Mouse (Mus musculus) heart, postnatal 36 days (tissue): ENCODE results near the gene Maml3. TPM values are rescaled to one million over a fixed set of nuclear protein-coding genes. Genes with fewer than 3 reads are reported as not detected.

Source experiments
- DNase-seq, 2 experiments: peaks; one replicate each; pipeline ENCODE4 v3.0.0; 2021 to 2022
- intact Hi-C: fragments of 180-260 bp; cut with DNase I; formaldehyde crosslinking; loops from one replicate; pipeline ENCODE4 v1.15.1; 2025
- total RNA-seq, 2 experiments: library from RNA; stranded (reverse); gene quantifications; 2 replicates each; pipeline ENCODE4 v1.2.3; 2021

Maml3 gene
- total RNA-seq, 2 experiments from 2014 or later: 1.8 to 5.0 TPM

DNA sequence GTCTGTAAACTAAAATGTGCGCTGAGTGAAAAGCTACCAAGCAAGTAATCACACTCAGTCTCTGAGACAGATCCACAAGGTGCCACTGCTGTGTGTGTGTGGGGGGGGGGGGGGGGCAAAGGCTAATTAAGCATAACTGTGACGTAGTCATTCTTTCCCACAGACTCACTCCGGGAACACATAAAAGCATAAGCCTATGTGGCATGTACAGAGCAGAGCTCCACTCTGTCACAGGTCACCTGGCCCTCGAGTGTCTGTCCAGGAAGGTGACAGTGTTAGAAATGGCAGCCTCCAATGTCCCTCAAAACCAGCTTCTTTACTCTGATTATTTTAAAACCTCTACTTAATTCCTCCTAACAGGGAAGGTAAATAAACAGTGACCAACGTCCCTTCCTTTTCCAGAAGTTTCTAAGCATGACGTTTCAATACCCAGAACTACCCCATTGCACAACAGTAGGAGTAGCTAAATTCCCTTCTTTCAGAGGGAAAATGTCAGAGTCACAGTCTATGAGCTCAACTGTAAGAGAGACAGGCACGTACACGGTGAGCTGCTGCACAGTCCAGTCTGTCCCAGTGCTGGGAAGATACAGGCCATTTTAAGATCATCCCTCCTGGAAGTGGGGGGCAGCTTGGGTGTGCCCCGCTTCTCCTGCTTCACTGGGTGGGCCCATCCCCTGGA is 93.7 kb downstream of the Maml3 start:
- DNase-seq: no peak
- intact Hi-C loops: no loop called here

DNA sequence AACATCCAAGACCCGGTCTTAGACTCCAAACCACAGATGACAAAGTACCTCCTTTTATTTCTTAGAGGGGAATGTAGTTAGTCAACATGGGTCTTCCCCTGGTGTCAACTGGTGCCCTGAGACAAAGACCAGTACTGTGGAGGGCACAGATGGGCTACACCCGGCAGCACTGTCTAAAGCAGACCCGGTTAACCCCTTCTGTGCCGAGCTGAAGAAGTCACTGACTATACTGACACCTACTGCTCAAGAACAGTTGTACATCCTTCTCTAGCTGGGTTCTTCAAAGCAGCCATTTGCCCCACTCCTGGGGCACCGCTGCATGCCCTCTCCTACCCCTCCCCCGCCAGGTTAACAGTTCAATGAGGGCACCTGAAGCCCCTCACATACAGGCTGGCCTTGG is 95.6 kb downstream of the Maml3 start:
- intact Hi-C loops: loop anchor here (5.0 kb wide), 1 partner anchor 307 kb away; no protein-coding TSS in a partner anchor
- DNase-seq: no peak

DNA sequence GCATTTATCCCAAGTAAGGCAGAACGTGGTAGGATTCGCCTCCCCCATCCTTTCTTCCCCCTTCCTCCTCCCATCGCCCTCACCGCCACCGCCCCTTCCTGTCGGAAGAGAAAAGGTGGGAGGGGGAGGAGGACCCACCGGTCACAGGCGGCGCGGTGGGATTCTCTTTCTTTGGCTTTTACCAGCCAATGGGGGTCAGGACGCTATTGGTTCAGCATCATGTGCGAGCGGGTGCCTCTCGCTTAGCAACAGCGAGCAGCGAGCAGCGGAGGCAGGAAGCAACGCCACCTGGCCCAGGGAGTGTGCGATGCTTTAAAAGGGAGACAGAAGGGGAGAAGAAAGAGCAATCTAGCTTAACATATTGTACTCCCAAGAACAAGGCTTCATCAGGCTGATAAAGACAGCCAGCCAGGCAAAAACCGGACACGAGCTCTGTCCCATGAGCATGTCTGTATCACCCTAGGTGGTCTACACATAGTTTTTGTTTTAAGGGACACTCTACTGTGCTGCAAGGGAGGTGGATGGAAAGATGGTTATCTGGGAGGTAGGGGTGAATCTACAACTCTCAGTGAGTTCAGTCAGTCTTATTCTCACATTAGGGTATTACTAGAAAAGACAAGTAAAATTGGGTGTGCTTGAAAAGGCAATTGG is 97.1 kb downstream of the Maml3 start:
- intact Hi-C loops: loop anchor here (5.0 kb wide), 1 partner anchor 305 kb away; no protein-coding TSS in a partner anchor
- peak; percentile 25 to 39 for DNase-seq

DNA sequence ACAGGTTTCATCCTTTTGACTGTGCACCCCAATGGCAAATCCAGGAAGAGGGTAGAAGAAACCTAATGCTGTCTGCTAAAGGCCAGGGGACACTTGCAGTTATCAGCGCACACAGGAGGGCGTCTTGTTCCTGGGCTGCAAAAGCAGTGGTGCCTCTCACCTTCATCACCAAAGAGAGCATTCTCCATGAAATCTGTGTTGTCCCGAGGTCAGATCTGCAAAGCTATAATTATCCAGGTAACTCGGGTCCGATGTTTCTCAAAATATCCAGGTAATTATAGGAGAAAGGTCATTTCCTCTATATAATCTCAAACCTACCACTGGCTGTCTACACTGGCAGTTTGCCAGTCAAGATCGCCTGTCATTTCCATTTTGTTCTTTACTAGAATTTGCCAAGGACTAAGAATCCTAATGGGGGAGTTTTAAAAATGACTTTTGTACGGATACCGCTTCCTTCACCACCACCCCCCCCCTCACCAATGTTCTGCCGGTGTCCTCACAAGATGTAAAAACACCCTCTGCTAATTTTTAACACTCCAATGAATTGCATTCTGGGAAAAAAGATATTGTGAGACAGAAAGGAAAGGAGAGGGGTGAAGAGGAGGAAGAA is 98.0 kb downstream of the Maml3 start:
- no peak for DNase-seq
- intact Hi-C loops: loop anchor here (5.0 kb wide), 1 partner anchor 305 kb away; no protein-coding TSS in a partner anchor

DNA sequence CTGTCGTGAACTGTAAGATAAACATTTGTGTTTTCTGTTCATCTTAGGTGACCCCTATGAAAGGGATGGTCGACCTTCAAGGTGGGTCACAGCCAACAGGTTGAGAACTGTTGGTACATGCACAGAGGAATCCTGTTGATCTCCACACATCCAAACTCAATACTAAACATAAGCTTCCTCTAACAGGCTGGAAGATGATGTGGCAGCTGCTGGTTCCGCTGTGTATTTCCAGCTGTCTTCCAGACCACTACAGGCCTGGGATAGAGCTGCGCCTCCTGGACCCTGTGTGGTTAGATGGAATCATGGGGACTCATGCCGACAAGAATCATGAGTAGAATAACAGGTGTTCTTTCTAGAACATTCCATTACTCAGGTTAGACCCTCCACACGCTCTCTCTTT is 101.2 kb downstream of the Maml3 start:
- DNase-seq: no peak
- intact Hi-C loops: loop anchor here (2.0 kb wide), 1 partner anchor 193 kb away; no protein-coding TSS in a partner anchor

DNA sequence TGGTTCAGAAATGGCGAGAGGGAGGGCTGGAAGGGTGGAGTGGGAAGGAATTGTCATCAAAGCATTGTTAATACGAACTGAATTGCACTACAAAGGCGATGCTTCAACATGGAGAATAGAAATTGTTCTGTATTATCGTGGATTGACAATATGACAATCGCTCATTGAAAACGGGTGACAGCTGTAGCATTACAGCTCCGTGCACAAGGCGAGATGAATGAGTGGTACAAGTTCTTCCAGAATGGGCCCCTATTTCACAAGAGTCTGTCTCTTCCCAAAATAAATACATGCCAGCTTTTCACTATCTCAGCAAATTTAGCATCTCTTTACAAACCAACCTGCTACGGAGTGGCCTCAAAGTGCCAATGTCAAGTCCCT is 103.4 kb downstream of the Maml3 start:
- no peak for DNase-seq
- intact Hi-C loops: loop anchor here (2.0 kb wide), 1 partner anchor 45 kb away; no protein-coding TSS in a partner anchor

DNA sequence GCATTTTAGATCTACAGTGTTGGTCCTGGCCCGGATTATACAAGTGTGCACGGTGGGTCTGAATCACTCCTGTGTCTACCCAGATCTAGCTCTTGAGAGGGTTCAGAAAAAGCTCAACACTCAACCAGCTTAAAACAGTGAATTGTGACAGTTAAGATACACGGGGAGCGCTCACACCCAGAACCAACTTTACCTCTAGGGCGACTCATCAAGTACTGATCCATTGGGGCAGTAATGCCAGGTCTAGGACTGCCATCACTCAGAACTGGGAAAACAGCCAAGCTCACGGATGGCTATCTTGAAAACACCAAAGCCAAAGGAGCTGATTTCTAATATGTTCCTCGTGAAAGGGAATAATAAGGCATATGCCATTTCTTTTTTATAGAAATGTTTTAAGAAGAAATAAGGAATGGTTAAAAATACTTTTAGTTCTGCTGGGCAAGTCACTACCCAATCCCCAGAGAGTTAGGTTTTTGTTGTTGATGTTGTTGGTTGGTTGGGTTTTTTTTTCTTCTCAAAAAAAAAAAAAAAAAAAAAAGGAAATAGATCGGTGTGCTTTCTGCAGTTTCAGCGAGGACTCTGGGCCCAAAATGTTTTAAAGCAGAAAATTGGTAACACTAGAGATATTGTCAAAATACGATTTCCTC is 103.9 kb downstream of the Maml3 start:
- intact Hi-C loops: loop anchor here (2.0 kb wide), 1 partner anchor 46 kb away; no protein-coding TSS in a partner anchor
- no peak for DNase-seq

DNA sequence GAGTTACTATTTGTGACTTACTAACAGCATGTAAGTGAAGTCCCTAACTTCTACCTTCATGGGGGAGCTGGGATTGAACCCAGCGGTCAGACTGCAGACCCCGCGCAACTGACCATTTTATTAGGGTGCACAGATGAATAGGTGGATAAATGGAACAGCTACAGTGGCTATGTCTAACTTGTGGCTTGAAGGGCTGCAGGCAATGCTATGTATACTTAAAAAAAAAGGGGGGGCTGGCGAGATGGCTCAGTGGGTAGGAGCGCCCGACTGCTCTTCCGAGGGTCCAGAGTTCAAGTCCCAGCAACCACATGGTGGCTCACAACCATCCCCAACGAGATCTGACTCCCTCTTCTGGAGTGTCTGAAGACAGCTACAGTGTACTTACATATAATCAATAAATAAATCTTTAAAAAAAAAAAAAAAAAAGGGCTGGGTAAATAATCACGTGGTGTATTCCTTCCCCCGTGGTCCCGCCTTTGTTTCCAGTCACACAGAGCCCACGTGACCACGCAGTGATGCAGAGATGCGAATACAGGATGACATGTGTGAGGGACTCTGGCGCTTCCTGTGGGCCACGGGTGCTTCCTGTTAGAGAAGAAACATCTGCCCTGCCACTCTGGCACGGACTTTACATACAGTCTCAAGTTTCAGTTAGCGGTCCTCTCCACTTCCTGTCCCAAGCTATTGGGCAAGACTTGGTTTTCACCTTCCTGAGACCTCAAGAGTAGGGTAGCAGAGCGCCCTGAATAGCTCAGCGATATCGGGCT is 105.0 kb downstream of the Maml3 start:
- intact Hi-C loops: loop anchor here (2.0 kb wide), 1 partner anchor 47 kb away; no protein-coding TSS in a partner anchor
- DNase-seq: peak; percentile 26 to 28

DNA sequence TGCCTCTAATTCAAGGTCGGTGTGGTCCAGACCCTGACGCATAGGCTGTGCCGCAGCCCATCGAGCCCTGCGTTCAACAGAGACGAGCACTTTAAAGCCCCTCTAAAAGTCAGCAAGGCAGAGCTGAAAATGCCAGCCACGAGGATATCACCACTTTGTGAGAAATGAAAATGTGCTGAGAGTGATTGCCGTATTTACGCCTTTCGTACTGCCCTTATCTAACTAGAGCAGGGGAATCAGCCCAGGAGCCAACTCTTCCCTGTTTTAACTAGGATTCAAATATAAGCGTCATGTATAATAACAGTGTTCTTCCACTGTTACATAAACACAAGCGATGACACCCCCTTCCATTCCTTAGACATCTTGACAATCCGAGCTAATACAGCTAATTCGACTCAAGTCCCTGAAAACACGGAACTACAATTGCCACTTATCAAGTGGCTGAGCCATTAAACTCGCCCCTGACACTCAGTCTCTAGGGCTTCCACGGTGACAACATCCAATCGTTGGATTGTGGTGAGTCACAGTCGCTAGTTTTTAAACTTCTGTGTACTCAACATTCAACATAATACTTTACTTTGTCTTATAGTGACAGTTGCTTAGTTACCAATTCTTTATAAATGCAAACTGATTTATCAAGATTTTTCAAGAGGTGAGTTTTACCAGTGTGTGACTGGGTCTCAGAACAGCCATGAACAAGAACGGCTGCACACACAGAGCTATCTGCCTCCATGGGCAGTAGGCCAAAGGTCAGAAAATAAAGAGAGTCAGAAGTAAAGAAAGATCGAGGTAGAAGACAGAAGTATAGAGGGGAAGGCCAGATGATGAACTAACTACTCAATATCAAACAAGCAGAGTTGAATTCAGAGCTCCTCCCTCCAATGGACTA is 106.1 kb downstream of the Maml3 start:
- DNase-seq: no peak
- intact Hi-C loops: no loop called here

DNA sequence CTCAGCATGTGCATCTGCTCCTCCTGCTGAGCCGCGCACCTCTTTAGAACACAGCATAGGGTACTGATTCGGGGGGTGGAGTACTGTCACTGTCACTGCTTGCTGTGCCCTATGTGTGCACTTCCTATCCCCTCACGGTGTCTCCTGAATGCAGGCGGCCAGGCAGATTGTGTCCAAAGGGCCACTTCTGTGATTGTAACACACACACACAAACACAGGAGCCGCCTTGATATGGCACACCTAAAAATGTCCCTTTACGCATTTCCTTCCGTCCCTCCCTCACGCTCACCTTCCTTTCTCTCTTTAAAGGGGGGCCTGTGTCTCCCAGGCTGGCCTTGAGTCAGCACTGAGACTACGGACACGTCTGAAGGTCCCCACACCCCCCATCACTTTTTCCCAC is 107.3 kb downstream of the Maml3 start:
- intact Hi-C loops: no loop called here
- DNase-seq: no peak

DNA sequence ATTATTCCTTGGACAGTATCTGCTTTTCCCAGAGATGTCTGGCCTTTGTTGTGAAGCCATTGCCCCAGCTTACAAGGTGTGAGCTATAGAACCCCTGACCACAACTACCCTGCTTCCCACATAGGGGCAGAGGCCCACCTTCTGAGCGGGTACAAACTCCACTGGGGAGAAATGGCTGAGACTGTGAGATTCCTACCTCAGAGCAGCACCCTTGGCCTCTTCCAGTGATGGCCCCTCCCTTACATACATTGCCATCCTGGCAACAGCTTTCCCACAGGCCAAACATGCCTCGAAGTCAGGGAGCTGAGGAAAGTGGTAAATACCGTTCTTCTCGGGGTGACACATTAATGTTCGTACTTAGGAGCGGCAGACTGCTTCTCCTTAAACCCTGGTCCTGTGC is 118.4 kb downstream of the Maml3 start:
- intact Hi-C loops: no loop called here
- DNase-seq: no peak

DNA sequence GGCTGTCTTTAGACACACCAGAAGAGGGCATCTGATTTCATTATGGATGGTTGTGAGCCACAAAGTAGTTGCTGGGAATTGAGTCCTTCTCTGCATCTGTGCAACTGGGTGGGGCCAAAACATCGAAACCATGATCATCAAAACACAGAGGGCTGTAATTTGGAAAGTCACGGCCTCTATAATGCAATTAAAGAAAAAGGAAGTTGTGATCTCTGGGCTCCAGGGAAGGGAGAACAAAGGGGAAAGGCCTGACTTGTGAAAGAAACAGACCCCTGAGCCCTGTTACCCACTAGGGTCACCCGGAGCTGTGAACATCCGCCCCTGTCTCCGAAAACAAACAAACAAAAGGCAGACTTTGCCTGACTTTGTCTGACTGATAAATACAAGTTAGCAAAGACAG is 123.4 kb downstream of the Maml3 start:
- intact Hi-C loops: no loop called here

DNA sequence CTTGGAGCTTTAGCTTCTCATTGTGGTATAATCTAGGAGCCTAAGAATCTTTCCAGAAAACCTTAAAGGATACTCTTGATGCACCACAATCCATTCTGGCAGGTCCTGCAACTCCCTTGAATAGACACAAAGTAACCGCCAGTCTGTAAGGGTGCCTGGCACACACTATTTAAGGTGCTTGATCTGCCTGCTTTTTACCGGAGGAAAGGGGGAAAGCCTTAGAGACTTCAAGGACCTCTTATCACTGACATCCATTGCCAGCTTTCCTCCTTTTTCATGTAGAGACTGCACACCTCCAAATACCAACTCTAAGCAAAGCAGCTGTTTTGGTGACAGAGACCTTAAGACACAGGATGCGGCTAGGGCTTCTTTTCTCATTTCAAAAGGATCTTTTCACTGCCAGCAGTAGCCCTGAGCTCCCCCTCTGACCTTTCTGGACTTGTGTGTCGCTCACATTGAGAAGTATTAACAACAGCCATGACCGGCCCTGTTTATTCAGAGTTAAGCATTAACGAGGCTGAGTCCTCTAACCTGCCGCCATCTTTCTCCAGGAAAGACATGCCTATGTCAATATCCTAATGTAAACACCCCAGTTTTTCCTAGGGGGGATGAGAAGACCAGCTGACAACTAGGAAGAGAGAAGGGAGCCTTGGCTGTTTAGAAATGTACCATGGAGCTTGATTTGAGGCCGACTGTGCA is 127.1 kb downstream of the Maml3 start:
- intact Hi-C loops: no loop called here
- no peak for DNase-seq

More for the DNA sequence above, 123.4 kb downstream of the Maml3 start:
- no peak for DNase-seq

DNA sequence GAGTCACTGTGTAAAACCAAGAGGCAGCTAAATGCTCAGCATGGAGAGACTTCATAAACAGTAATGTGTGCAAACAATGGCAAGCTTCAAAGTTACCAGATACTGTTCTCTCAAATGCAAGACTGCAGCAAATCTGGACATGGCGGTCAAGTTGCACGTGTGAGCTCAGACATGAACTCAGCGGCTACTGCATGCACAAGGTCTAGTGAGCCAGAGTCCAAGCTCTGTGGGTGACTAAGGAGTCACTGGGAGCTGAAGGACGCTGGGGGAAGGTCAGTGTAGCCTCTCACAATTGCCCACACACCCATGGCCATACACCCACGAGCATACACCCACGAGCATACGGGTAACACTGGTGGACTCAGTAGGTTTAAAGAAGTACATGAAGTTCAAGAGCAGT is 130.3 kb downstream of the Maml3 start:
- intact Hi-C loops: no loop called here
- DNase-seq: no peak

DNA sequence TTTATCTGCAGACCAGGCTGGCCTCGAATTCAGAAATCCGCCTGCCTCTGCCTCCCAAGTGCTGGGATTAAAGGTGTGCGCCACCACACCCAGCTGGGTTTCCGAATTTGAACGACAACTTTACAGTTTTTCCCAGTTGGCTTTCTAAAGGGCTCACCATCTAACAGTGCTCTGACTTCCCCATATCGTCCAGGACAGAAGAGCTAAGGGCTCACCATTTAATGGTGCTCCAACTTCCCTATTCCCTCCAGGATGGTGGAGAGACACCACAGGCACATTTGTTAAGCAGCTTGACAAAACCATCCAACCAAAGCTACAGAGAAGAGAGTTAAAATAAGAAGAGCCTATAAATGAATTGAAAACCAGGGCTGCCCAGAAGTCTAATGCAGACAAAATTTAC is 130.7 kb downstream of the Maml3 start:
- intact Hi-C loops: no loop called here
- no peak for DNase-seq

DNA sequence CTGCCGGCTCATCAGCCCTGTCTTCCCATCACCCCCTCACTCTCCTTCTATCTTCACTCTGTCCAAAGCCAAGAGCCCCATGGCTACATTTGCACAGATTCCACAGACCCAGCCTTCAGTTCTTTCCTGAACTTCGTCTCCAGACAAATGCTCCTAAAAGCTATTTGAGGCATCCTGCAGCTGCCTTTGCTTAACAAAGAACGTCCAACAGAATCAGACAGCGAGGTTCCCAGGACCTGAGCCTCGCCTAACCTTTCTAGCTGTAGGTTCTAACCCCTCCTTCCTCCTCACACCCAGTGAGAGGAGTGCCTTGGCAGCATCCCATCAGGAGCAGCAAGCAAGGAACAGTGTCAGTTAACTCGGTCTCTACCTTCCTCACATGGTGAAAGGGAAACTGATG is 132.3 kb downstream of the Maml3 start:
- no peak for DNase-seq
- intact Hi-C loops: no loop called here

DNA sequence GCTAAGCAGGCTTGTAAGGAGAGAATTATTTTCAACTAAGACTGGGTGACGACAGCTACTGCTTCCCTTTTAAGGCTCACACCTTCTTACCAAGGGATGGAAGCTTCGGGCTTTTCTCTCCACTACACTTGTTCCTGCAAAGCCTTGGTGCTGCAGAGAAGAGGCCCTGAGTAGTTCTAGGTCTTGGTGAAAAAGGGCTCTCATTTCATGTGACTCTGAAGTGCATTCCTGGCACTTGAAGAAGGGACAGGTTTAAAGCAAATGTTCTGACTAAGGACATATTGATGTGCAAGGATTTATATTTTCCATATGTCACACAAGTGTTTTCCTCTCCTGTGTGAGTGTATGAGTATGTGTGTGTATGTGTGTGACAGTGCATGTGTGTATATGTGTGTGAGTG is 134.4 kb downstream of the Maml3 start:
- intact Hi-C loops: no loop called here
- no peak for DNase-seq

DNA sequence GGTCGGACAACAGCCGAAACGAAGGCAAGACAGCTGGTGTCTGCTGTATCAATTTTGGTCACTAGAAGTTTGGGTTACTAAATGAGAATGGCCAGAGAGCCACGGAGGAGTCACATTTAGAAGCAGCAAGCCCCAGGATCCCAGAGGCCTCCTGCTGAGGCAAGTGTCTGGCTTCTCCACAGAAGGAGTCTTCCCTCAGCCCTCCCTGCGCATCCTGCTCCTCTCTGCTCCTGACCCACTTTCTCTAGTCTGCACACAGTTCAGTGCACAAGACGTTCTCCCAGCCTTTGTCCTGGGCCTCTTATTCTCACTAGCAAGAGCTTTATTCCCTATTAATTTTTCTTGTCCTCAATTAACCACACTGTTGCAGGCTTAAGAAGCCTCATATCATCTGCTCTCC is 135.4 kb downstream of the Maml3 start:
- intact Hi-C loops: no loop called here
- no peak for DNase-seq

DNA sequence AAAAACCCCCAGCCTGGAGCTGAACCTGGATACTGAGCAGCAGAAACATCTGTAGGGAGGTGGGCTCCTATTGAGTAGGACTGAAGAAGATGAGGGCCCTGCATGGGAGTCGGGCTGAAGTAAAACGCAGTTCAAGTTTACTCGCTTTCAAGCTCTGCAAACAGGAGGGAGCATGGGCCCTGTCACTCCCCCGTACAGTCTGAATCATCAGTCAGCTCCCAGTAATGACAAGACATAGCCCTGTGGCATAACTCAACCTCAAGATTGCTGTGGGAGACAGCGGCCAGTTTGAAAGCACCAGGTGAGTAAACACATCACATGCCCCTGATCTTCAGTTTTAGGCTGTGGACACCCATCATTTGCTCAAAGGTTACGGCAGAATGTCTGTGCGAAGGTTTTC is 139.0 kb downstream of the Maml3 start:
- DNase-seq: no peak
- intact Hi-C loops: loop anchor here (2.0 kb wide), 1 partner anchor 41 kb away; no protein-coding TSS in a partner anchor
